Mouse (Mus musculus): ENCODE results near the gene Cdx2. TPM values are rescaled to one million over a fixed set of nuclear protein-coding genes. Genes with fewer than 3 reads are reported as not detected.

Gene Cdx2
- polyA plus RNA-seq, 1 experiment from 2014 or later, result not detected

DNA sequence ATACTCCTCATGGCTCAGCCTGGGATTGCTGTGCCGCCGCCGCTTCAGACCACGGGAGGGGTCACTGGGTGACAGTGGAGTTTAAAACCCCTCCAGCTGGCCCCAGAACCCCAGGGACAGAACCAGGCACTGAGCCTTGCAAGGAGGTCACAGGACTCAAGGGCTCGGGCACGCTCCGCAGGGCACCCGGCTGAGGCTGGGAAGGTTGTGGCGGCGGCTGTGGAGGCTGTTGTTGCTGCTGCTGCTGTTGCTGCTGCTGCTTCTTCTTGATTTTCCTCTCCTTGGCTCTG, 5.3 kb downstream of the Cdx2 start:
- no peak overlapping the region for H3K4me2 ChIP-seq (replicated peaks)
- ATAC-seq (ENCODE audit: insufficient number of reproducible peaks, insufficient read depth, low FRiP score, low TSS enrichment), result no peak
- H3K4me1 ChIP-seq, result peaks cover 10% of the 10 kb centered on the region; the same call in 1 of the 2 replicates
- peaks cover 98% of the 10 kb centered on the region for H3K27me3 ChIP-seq
- H3K36me3 ChIP-seq, result no peaks in the 10 kb centered on the region
- no peak overlapping the region for H3K27ac ChIP-seq
- WGBS, result 2% methylated on average over 10 of the region's 10 CpGs
- H3K9me3 ChIP-seq, result no peaks in the 10 kb centered on the region
- no peak overlapping the region for H3K9ac ChIP-seq
- H3K4me3 ChIP-seq, result no peak overlapping the region

DNA sequence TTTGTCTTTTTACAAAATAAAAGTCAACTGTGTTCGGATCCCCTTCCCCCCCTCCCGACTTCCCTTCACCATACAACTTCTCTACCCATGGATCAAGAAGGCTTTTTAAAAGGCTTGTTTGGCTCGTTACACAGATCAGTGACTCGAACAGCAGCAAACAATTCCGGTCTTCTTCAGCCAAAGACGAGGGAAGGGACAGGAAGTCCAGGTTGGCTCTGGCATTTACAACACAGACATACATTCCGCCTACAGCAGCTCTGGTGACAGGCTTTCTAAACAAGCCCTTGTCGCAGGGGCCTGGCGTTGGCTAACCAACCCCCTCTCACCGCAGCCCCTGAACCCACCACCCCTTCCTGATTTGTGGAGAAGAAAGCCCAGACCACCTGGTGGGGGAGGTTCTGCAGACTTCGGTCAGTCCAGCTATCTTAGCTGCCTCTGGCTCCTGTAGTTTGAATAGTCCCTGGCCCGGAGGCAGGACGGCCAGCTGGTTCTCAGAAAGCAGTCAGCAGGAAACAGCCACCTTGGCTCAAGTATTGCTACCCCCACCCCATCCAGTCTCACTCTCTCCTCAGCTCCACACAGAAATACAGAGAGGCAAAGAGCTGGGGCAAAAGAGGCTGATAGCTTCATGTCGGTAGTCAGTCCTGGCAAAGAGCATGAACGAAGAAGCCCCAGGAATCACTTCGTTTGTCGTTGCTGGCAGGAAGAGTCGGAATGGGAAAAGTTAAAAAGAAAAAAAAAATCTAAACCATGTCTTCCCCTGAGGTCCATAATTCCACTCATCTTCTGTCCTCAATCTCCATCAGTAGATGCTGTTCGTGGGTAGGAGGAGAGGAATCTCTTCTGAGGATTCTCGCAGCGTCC, 5.9 kb downstream of the Cdx2 start:
- Histone ChIP-seq H3K9me3 (no peaks in the 10 kb centered on the region), H3K4me1 (peaks cover 8% of the 10 kb centered on the region; the same call in 1 of the 2 replicates), H3K9ac (no peak overlapping the region), H3K27me3 (peaks cover 97% of the 10 kb centered on the region), H3K36me3 (no peaks in the 10 kb centered on the region), H3K4me3 (no peak overlapping the region), H3K27ac (no peak overlapping the region), H3K4me2 (replicated peaks) (no peak overlapping the region)
- under 1% methylated on average over 21 of the region's 21 CpGs for WGBS
- ATAC-seq (ENCODE audit: insufficient number of reproducible peaks, insufficient read depth, low FRiP score, low TSS enrichment), result no peak

DNA sequence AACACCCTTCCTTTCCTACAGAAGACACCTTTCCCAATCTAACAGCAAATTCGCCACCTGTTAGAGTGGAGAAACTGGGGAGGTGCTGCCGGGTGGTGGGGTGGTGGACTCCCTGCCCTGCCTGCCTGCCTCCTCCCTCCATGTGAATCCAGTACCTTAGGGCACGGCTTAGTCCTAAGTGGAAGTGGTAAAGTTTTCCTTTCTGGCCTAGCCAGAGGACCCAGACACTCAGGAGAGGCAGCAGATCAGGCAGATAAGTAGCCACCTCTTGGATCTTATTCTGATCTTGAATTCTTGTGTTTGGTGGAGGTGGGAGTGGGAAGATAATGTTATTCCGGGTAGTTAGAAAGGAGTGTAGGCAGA, 7.1 kb downstream of the Cdx2 start:
- H3K27me3 ChIP-seq, result peaks cover 97% of the 10 kb centered on the region
- peak overlapping the region; percentile 27; the same call in 1 of the 2 replicates for H3K4me2 ChIP-seq (replicated peaks)
- 3% methylated on average over 4 of the region's 4 CpGs for WGBS
- no peak overlapping the region for H3K9ac ChIP-seq
- H3K27ac ChIP-seq, result no peak overlapping the region
- H3K4me1 ChIP-seq, result peaks cover 8% of the 10 kb centered on the region; the same call in 1 of the 2 replicates
- no peaks in the 10 kb centered on the region for H3K36me3 ChIP-seq
- no peaks in the 10 kb centered on the region for H3K9me3 ChIP-seq
- no peak for ATAC-seq (ENCODE audit: insufficient number of reproducible peaks, insufficient read depth, low FRiP score, low TSS enrichment)
- peak overlapping the region; percentile 10; the same call in 1 of the 2 replicates for H3K4me3 ChIP-seq

DNA sequence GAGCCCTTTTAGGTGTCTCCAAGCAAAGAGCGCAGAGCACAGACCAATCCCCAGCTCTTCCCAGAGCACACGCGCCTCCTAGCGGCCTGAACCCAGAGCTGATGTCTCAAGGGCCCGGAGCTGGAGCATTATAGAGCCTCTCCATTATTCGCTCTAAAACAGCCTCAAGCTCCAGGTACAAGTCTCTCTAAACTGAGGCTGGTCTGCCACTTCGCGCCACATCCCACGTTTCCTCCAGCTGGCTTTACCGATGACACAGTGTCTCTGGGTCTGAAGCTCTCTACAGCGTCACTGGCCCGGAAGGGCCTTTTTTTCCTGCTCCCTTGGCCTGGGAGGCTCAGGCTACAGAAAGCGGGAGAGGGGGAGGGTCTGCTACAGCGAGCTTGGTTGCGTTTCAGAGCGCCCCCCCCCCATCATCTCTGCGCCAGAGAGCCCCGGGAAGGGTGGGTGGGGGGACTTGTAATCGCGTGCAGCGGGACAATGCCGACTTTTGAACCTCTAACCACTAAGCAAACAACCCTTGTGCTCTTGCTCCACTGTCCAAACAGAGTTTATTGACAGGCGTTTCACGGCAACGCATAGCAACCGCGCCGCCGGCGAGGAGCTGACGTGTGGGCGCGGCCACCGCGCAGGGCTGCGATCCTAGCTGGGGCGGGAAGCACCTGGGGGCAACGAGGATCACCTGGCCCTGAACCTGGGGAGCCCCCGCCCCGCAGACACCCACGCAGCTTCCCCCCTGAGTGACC, 7.6 kb downstream of the Cdx2 start:
- WGBS, result under 1% methylated on average over 41 of the region's 41 CpGs
- Histone ChIP-seq H3K4me2 (replicated peaks) (peak overlapping the region; percentile 27), H3K36me3 (no peaks in the 10 kb centered on the region), H3K27ac (no peak overlapping the region), H3K9ac (no peak overlapping the region), H3K4me3 (peak overlapping the region; percentile 10; the same call in 1 of the 2 replicates), H3K27me3 (peaks cover 97% of the 10 kb centered on the region), H3K9me3 (no peaks in the 10 kb centered on the region), H3K4me1 (peaks cover 8% of the 10 kb centered on the region; the same call in 1 of the 2 replicates)
- peak; percentile 61 for ATAC-seq (ENCODE audit: insufficient number of reproducible peaks, insufficient read depth, low FRiP score, low TSS enrichment)

DNA sequence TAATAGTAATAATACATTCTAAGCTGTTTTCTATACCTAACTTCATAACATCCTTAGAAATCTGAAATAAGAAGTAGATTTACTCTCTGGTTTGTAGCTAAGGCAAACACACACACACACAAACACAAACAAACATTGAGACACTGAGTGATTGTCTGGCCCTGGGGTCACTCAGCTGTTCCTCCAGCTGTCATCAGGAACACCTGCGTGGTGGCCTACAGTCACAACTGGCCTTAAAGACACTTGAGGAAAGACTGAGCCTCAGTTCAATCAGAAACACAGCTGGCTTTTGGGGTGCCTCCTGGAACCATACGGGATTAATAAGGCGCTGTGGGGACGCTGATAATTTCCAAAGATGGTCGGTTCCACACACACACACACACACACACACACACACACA, 9.8 kb downstream of the Cdx2 start:
- Histone ChIP-seq H3K27ac (no peak overlapping the region), H3K36me3 (no peaks in the 10 kb centered on the region), H3K27me3 (peaks cover 97% of the 10 kb centered on the region), H3K4me3 (no peak overlapping the region), H3K4me1 (peaks cover 8% of the 10 kb centered on the region; the same call in 1 of the 2 replicates), H3K9ac (no peak overlapping the region), H3K4me2 (replicated peaks) (no peak overlapping the region), H3K9me3 (no peaks in the 10 kb centered on the region)
- WGBS, result 61% methylated on average over 4 of the region's 5 CpGs
- no peak for ATAC-seq (ENCODE audit: insufficient number of reproducible peaks, insufficient read depth, low FRiP score, low TSS enrichment)

DNA sequence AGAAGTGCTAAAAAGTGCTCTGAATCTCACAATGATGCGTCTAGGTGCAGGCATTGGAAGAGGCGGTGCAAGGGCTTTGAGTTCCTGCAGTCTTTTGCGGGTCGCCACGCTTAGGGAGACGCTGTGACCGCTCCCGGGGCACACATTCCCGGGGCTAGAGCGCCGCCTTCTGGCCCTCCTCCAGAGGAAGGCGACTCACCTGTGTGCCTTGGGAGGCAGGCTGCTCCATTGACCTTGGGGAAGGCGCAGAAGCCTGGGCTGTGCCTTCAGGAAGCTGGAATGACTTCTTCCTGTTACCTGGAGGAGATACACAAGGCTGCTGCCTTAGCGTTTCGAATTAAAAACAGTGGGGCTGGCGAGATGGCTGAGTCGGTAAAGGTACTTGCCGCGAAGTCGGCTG, 12.9 kb downstream of the Cdx2 start:
- Histone ChIP-seq H3K36me3 (no peaks in the 10 kb centered on the region), H3K9ac (no peak overlapping the region), H3K9me3 (no peaks in the 10 kb centered on the region), H3K27ac (no peak overlapping the region), H3K4me2 (replicated peaks) (no peak overlapping the region), H3K27me3 (peaks cover 81% of the 10 kb centered on the region), H3K4me1 (no peaks in the 10 kb centered on the region), H3K4me3 (no peak overlapping the region)
- 10% methylated on average over 20 of the region's 20 CpGs for WGBS
- no peak for ATAC-seq (ENCODE audit: insufficient number of reproducible peaks, insufficient read depth, low FRiP score, low TSS enrichment)

DNA sequence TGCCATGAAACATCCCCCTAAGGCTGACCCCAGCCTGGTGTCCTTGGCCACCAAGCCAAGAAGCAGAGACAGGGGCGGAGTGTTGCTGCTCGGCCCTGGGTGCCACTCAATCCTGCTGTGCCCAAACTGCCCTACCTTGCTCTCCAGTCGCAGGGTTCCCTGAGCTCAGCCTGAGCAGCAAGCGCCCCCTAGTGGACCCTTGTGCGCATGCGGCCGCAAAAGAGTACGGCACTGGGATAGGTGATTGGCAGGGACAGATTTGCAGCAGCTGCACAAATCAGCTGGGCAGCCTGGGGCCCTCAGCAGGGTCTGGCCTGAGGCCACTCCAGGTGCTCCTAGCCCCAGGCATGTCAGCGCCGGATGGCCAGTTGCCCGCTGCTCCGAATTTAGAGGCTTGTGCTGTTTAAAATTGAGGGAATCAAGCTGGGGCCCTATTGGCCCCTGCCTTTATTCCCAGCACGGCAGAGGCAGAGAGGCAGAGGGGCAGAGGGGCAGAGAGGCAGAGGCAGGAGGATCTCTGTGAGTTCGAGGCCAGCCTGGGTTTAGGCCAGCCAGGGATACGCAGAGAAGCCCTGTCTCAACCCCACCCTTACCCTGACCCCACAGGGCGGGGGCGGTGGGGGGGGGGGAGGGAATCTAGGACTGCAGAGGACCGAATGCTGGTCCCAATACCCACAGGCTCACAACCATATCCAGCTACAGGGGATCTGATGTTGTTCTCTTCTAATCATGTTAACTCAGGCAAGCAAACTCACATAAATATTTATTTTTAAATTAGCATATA, 13.8 kb downstream of the Cdx2 start:
- 16% methylated on average over 16 of the region's 18 CpGs for WGBS
- no peak overlapping the region for H3K4me3 ChIP-seq
- H3K27ac ChIP-seq, result no peak overlapping the region
- H3K4me2 ChIP-seq (replicated peaks), result no peak overlapping the region
- no peaks in the 10 kb centered on the region for H3K36me3 ChIP-seq
- no peaks in the 10 kb centered on the region for H3K4me1 ChIP-seq
- H3K9me3 ChIP-seq, result no peaks in the 10 kb centered on the region
- peaks cover 73% of the 10 kb centered on the region for H3K27me3 ChIP-seq
- peak; percentile 77 for ATAC-seq (ENCODE audit: insufficient number of reproducible peaks, insufficient read depth, low FRiP score, low TSS enrichment)
- H3K9ac ChIP-seq, result no peak overlapping the region

DNA sequence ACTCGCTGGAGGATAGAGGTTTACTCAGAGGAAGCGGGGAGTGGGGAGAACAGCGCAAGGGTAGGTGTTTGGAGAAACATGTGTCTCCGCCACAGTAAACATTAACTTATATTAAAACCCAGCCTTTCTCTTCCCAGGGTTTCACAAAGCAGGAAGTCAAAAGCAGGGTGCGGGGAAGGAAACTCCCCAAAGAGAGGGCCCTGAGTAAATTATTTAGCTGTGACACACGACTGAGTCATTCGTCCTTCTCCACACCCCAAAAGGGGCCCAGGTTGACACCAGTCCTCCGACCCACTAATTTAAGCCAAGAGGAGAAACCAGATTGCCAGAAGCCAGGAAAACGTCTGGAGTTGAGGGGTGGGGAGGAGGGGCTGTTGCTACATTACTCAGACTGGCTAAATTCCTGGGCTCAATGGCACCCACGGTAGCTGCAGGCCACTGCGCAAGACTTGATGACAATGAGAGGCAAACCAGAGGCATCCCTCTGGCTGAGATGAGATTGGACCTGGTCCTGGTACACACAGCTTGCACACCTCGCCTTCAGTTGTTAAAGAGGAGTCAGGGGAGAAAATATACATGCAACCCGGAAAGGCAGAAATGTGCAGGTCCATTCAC, 14.5 kb downstream of the Cdx2 start:
- H3K27me3 ChIP-seq, result peaks cover 66% of the 10 kb centered on the region
- 44% methylated on average over 13 of the region's 13 CpGs for WGBS
- no peak overlapping the region for H3K9ac ChIP-seq
- ATAC-seq (ENCODE audit: insufficient number of reproducible peaks, insufficient read depth, low FRiP score, low TSS enrichment), result 0 out of 2 replicates have a peak, but pooled peaks have one; percentile 17
- H3K4me2 ChIP-seq (replicated peaks), result no peak overlapping the region
- H3K27ac ChIP-seq, result no peak overlapping the region
- no peaks in the 10 kb centered on the region for H3K36me3 ChIP-seq
- H3K4me1 ChIP-seq, result no peaks in the 10 kb centered on the region
- no peaks in the 10 kb centered on the region for H3K9me3 ChIP-seq
- H3K4me3 ChIP-seq, result no peak overlapping the region

DNA sequence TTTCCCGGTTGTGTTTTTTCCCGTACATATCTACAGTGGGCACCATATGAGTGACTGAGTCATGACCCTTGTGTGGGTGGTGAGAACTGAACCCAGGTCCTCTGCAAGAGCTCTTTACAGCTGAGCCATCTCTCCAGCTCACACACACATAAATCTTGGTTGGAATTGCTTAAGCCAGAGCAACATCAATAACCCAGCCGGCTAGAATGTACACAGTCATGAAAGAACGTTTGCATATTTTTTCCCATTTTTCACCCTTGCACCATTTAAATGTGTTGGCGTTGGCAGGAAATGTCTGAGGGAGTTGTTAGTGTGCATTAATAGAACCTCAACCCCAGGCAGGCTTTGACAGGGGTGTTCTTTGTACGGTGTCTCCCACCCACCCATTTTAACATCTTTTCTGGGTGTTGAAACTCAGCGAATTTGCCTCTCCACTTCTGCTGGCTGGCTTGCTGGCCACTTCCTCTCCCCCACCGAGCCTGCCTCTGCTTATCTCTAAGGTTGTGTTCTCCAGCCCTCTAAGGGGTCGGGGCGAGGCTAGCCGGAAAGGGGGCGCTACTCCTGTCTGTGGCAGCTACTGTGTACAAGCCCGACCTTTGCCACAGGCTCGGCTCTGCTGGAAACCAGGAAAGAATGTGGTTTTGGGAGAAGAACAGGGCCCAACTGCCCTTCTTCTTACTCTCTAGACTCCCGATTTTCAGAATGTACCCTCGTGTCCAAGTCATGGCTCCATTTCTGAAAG, 15.1 kb downstream of the Cdx2 start:
- Histone ChIP-seq H3K27ac (no peak overlapping the region), H3K4me1 (no peaks in the 10 kb centered on the region), H3K4me3 (no peak overlapping the region), H3K4me2 (replicated peaks) (no peak overlapping the region), H3K9me3 (no peaks in the 10 kb centered on the region), H3K9ac (no peak overlapping the region), H3K36me3 (no peaks in the 10 kb centered on the region), H3K27me3 (peaks cover 64% of the 10 kb centered on the region)
- 38% methylated on average over 16 of the region's 16 CpGs for WGBS
- no peak for ATAC-seq (ENCODE audit: insufficient number of reproducible peaks, insufficient read depth, low FRiP score, low TSS enrichment)

DNA sequence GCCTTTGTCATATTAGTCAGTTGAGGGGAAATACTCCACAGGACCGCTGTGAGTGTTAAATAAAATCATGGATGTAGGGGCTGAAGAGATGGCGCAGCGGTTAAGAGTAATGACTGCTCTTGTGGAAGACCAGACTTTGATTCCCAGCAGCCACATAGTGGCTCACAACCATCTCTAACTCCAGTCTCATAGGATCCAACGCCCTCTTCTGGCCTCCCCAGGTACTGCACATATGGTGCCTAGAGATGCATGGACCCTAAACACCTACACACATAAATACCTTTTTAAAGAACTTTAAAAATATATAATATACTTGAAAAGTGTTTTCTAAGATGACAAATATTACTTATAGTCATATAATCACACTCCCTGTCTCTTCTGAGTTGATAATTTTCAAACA, 22.7 kb downstream of the Cdx2 start:
- H3K27ac ChIP-seq, result no peak overlapping the region
- peaks cover 41% of the 10 kb centered on the region for H3K27me3 ChIP-seq
- no peak overlapping the region for H3K4me3 ChIP-seq
- no peak overlapping the region for H3K4me2 ChIP-seq (replicated peaks)
- ATAC-seq (ENCODE audit: insufficient number of reproducible peaks, insufficient read depth, low FRiP score, low TSS enrichment), result no peak
- H3K9me3 ChIP-seq, result no peaks in the 10 kb centered on the region
- no peaks in the 10 kb centered on the region for H3K36me3 ChIP-seq
- H3K4me1 ChIP-seq, result no peaks in the 10 kb centered on the region
- no peak overlapping the region for H3K9ac ChIP-seq
- 76% methylated on average over 4 of the region's 4 CpGs for WGBS

DNA sequence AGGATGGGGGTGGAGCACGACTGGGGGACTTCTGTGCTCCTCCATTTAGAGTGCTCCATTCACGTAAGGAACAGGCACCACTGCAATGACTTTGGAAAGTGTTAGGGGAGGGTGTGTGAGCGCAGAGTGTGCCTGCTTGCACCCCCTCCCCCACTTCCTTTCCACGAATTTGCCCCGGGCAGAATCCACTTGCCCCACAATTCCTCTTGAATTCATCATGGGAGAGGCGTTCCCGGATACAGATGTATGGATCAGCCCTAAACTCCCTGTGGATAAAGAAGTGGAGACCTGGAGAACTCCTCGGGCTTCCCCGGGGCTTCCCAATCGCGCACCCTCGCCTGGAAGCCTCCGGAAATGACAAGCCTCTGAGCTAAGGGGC, 29.5 kb downstream of the Cdx2 start:
- H3K36me3 ChIP-seq, result no peaks in the 10 kb centered on the region
- no peak overlapping the region for H3K9ac ChIP-seq
- under 1% methylated on average over 13 of the region's 13 CpGs for WGBS
- H3K27me3 ChIP-seq, result peaks cover 86% of the 10 kb centered on the region
- no peaks in the 10 kb centered on the region for H3K4me1 ChIP-seq
- no peak overlapping the region for H3K27ac ChIP-seq
- H3K4me3 ChIP-seq, result no peak overlapping the region
- no peaks in the 10 kb centered on the region for H3K9me3 ChIP-seq
- H3K4me2 ChIP-seq (replicated peaks), result no peak overlapping the region
- ATAC-seq (ENCODE audit: insufficient number of reproducible peaks, insufficient read depth, low FRiP score, low TSS enrichment), result no peak
